Mouse (Mus musculus) cerebellum, adult 2 months (tissue): ENCODE data around the gene Gm21834. TPM values are rescaled to one million over a fixed set of nuclear protein-coding genes. Genes with fewer than 3 reads are reported as not detected.

ENCODE experiments used
- DNase-seq, 2 experiments: peaks; one replicate each; pipeline ENCODE4 v3.0.0; 2021
- H3K27ac ChIP-seq: fragments of 200-500 bp; 2 replicates; pipeline ENCODE4 v1.5.1; 2012; ENCODE audit warnings: low read length, control low read depth, inconsistent platforms; ENCODE audit not compliant: insufficient read depth
- H3K27me3 ChIP-seq: fragments of 200-500 bp; 2 replicates; pipeline ENCODE4 v1.6.1; 2012; ENCODE audit warnings: inconsistent platforms, mild to moderate bottlenecking, low read length, moderate library complexity; ENCODE audit not compliant: control insufficient read depth, insufficient read depth
- H3K4me1 ChIP-seq: fragments of 200-500 bp; 2 replicates; pipeline ENCODE4 v1.6.1; 2011; ENCODE audit warnings: low read length; ENCODE audit not compliant: control insufficient read depth, insufficient read depth
- H3K4me3 ChIP-seq: fragments of 200-500 bp; replicated peaks from 2 replicates; pipeline ENCODE3; 2011; ENCODE audit warnings: mild to moderate bottlenecking, low read depth, low read length, control low read depth; ENCODE audit not compliant: insufficient read depth
- CTCF ChIP-seq: fragments of 200-500 bp; IDR thresholded peaks from 2 replicates; pipeline ENCODE4 v1.5.1; 2011; ENCODE audit warnings: low read depth, mild to moderate bottlenecking, control low read depth, low read length, moderate library complexity, borderline replicate concordance; ENCODE audit not compliant: insufficient read depth
- POLR2A ChIP-seq: fragments of 200-500 bp; IDR thresholded peaks from 2 replicates; pipeline ENCODE4 v1.6.1; 2011; ENCODE audit warnings: low read length, control low read depth, borderline replicate concordance; ENCODE audit not compliant: insufficient read depth
- WGBS: fragments of 180-500 bp; shearing (Covaris S2); methylation state at CpG from one replicate; pipeline ENCODE4 v1.1.7; 2018; 5-methylcytosine and 5-hydroxymethylcytosine counted together
- polyA plus RNA-seq: library from polyadenylated mRNA; depleted of rRNA; stranded (reverse); fragments of >200 nt; gene quantifications from 2 replicates; pipeline ENCODE4 v1.2.3, GENCODE M21; 2012; rRNA removed

Gm21834 gene
- not detected in 2 replicates for polyA plus RNA-seq

- Histone ChIP-seq H3K4me3 (no peak within 1 kb of the TSS), H3K27ac (no peak within 1 kb of the TSS), H3K4me1 (no peaks in the 10 kb centered on the region), H3K27me3 (no peaks in the 10 kb centered on the region)
- DNase-seq, result no peak
- no peak for TF ChIP-seq POLR2A
- 78% methylated on average over 5 of the region's 5 CpGs for WGBS
These were observed at the start of gene Gm21834 for GRCm38 (mm10) chr17:57742119-57742518. Gene Gm21834, minus strand, starts transcription at chr17:57742219.

- no peak overlapping the region for H3K4me3 ChIP-seq
- no peaks in the 10 kb centered on the region for H3K27me3 ChIP-seq
- no peak overlapping the region for H3K27ac ChIP-seq
- DNase-seq, result no peak
- H3K4me1 ChIP-seq, result no peaks in the 10 kb centered on the region
- WGBS, result 89% methylated on average over 1 of the region's 1 CpGs
- TF ChIP-seq CTCF (no peak), POLR2A (no peak)
These were observed 46.3 kb upstream of the Gm21834 start for GRCm38 (mm10) chr17:57788161-57788799.

GRCm38 (mm10) chr17:57770904-57771303 lies 28.9 kb upstream of the Gm21834 start:
- TF ChIP-seq CTCF (no peak), POLR2A (no peak)
- Histone ChIP-seq H3K4me1 (no peaks in the 10 kb centered on the region), H3K4me3 (no peak overlapping the region), H3K27ac (no peak overlapping the region), H3K27me3 (no peaks in the 10 kb centered on the region)
- DNase-seq, result peak in 1 of 2 experiments; percentile 2
- 17% methylated on average over 4 of the region's 4 CpGs for WGBS

GRCm38 (mm10) chr17:57768622-57769610 lies 26.9 kb upstream of the Gm21834 start, which contains the start of gene Cntnap5c:
Gene Cntnap5c, plus strand, starts transcription at chr17:57769570.
- Histone ChIP-seq H3K4me3 (peak within 1 kb of the TSS; percentile 60), H3K27ac (no peak within 1 kb of the TSS), H3K27me3 (no peaks in the 10 kb centered on the region), H3K4me1 (no peaks in the 10 kb centered on the region)
- 14% methylated on average over 26 of the region's 26 CpGs for WGBS
- TF ChIP-seq CTCF (no peak), POLR2A (no peak)
- DNase-seq, result peak; percentile 26 to 27

- no peak overlapping the region for H3K27ac ChIP-seq
- no peaks in the 10 kb centered on the region for H3K4me1 ChIP-seq
- TF ChIP-seq POLR2A (no peak), CTCF (no peak)
- no peak overlapping the region for H3K4me3 ChIP-seq
- H3K27me3 ChIP-seq, result no peaks in the 10 kb centered on the region
- DNase-seq, result no peak
These were observed 25.3 kb upstream of the Gm21834 start for GRCm38 (mm10) chr17:57767306-57767705.

- no peaks in the 10 kb centered on the region for H3K4me1 ChIP-seq
- H3K27me3 ChIP-seq, result no peaks in the 10 kb centered on the region
- H3K4me3 ChIP-seq, result no peak overlapping the region
- 61% methylated on average over 1 of the region's 1 CpGs for WGBS
- TF ChIP-seq POLR2A (no peak), CTCF (no peak)
- no peak overlapping the region for H3K27ac ChIP-seq
- no peak for DNase-seq
These were observed 16.0 kb upstream of the Gm21834 start for GRCm38 (mm10) chr17:57758033-57758432.

- TF ChIP-seq POLR2A (no peak), CTCF (no peak)
- 12% methylated on average over 3 of the region's 3 CpGs for WGBS
- DNase-seq, result no peak
- Histone ChIP-seq H3K4me3 (no peak overlapping the region), H3K27ac (no peak overlapping the region), H3K4me1 (no peaks in the 10 kb centered on the region), H3K27me3 (no peaks in the 10 kb centered on the region)
These were observed 47.2 kb downstream of the Gm21834 start for GRCm38 (mm10) chr17:57694791-57695190.

Other genes starting within 250 kb of the Gm21834 start
- gene Vmn2r120, start 196.7 kb downstream of the Gm21834 start, polyA plus RNA-seq, result not detected in 2 replicates
- 2.0 and 2.2 TPM in 2 replicates for gene Cntnap5c, start 27.4 kb upstream of the Gm21834 start, polyA plus RNA-seq